Mouse (Mus musculus) CH12.LX (cell line): Measurements from ENCODE around the gene Vps53. TPM values are rescaled to one million over a fixed set of nuclear protein-coding genes. Genes with fewer than 3 reads are reported as not detected.

Experiments used
- DNase-seq: peaks from one replicate; pipeline ENCODE4 v3.0.0-alpha.2; 2013; ENCODE audit errors: extremely low read depth
- H3K27ac ChIP-seq: 2 replicates; pipeline ENCODE4 v1.5.1; 2012; ENCODE audit warnings: low read depth, mild to moderate bottlenecking, control low read depth, moderate library complexity; ENCODE audit not compliant: insufficient read depth
- H3K27me3 ChIP-seq: replicated peaks from 2 replicates; pipeline ENCODE3; 2012; ENCODE audit warnings: inconsistent platforms
- H3K36me3 ChIP-seq, 2 experiments: replicated peaks in 1 of 2; 2 replicates each; pipeline versions ENCODE3 to v1.6.1; 2012; ENCODE audit warnings: inconsistent platforms in 1 of 2, low read length in 1 of 2, mild to moderate bottlenecking in 1 of 2, mixed read lengths in 1 of 2, moderate library complexity in 1 of 2; ENCODE audit not compliant: control insufficient read depth in 1 of 2, insufficient read depth in 1 of 2
- H3K4me1 ChIP-seq, 2 experiments: 2 replicates each; pipeline ENCODE4 v1.6.1; 2012; ENCODE audit warnings: inconsistent platforms in 1 of 2, moderate library complexity in 1 of 2; ENCODE audit not compliant: insufficient read depth in 2 of 2, control insufficient read depth in 1 of 2
- H3K4me2 ChIP-seq: 2 replicates; pipeline ENCODE4 v1.6.1; 2012; ENCODE audit warnings: low read depth, mild to moderate bottlenecking, control low read depth; ENCODE audit not compliant: poor library complexity, insufficient read depth, severe bottlenecking
- H3K4me3 ChIP-seq, 3 experiments: fragments of 150-350 bp in 1 of 3; sonication (generic) in 1 of 3; replicated peaks in 1 of 3; 2 replicates each; pipeline versions ENCODE3 to v1.5.1; 2011 to 2012; ENCODE audit warnings: low read depth in 2 of 3, low read length in 2 of 3, mild to moderate bottlenecking in 2 of 3, moderate library complexity in 2 of 3, control low read depth in 1 of 3, improper control_type of control experiment in 1 of 3, inconsistent platforms in 1 of 3, mixed read lengths in 1 of 3; ENCODE audit not compliant: poor library complexity in 1 of 3
- H3K79me2 ChIP-seq: replicated peaks from 2 replicates; pipeline ENCODE4 v1.6.1; 2012; ENCODE audit warnings: mild to moderate bottlenecking, moderate library complexity; ENCODE audit not compliant: control insufficient read depth, poor library complexity, insufficient read depth, severe bottlenecking; ENCODE audit errors: extremely low read depth
- H3K9ac ChIP-seq: 2 replicates; pipeline ENCODE4 v1.6.1; 2012; ENCODE audit warnings: low read depth, mild to moderate bottlenecking, control low read depth, moderate library complexity; ENCODE audit not compliant: insufficient read depth
- H3K9me3 ChIP-seq: replicated peaks from 2 replicates; pipeline ENCODE3; 2012; ENCODE audit warnings: low read length, inconsistent platforms, mixed read lengths
- BHLHE40 ChIP-seq: IDR thresholded peaks from 2 replicates; pipeline ENCODE4 v1.6.1; 2011; ENCODE audit warnings: mild to moderate bottlenecking, low read depth, low read length, improper control_type of control experiment
- E2F4 ChIP-seq: IDR thresholded peaks from 2 replicates; pipeline ENCODE4 v1.6.1; 2011; ENCODE audit warnings: low read depth, low read length, improper control_type of control experiment; ENCODE audit not compliant: insufficient replicate concordance
- GABPA ChIP-seq: IDR thresholded peaks from 2 replicates; pipeline ENCODE4 v1.6.1; 2012; ENCODE audit warnings: low read depth, low read length, improper control_type of control experiment, inconsistent platforms; ENCODE audit not compliant: insufficient replicate concordance
- HCFC1 ChIP-seq: IDR thresholded peaks from 2 replicates; pipeline ENCODE4 v1.6.1; 2012; ENCODE audit warnings: low read depth, mild to moderate bottlenecking, inconsistent platforms, low read length, improper control_type of control experiment
- IRF4 ChIP-seq: IDR thresholded peaks from 2 replicates; pipeline ENCODE4 v1.6.1; 2014; ENCODE audit warnings: low read depth, mild to moderate bottlenecking, inconsistent platforms, low read length, improper control_type of control experiment
- JUN ChIP-seq: IDR thresholded peaks from 2 replicates; pipeline ENCODE4 v1.6.1; 2011; ENCODE audit warnings: low read depth, mild to moderate bottlenecking, low read length, improper control_type of control experiment, moderate library complexity; ENCODE audit not compliant: insufficient read depth
- MEF2A ChIP-seq: IDR thresholded peaks from 2 replicates; pipeline ENCODE4 v1.6.1; 2014; ENCODE audit warnings: low read depth, mild to moderate bottlenecking, inconsistent platforms, low read length, improper control_type of control experiment, borderline replicate concordance
- MXI1 ChIP-seq: IDR thresholded peaks from 2 replicates; pipeline ENCODE4 v1.6.1; 2011; ENCODE audit warnings: mild to moderate bottlenecking, low read depth, low read length, improper control_type of control experiment
- NELFE ChIP-seq: IDR thresholded peaks from 2 replicates; pipeline ENCODE4 v1.6.1; 2011; ENCODE audit warnings: low read depth, low read length, improper control_type of control experiment
- NRF1 ChIP-seq: IDR thresholded peaks from 2 replicates; pipeline ENCODE4 v1.6.1; 2014; ENCODE audit warnings: low read depth, mild to moderate bottlenecking, inconsistent platforms, low read length, improper control_type of control experiment, moderate library complexity
- PAX5 ChIP-seq: IDR thresholded peaks from 2 replicates; pipeline ENCODE4 v1.6.1; 2012; ENCODE audit warnings: low read length, inconsistent platforms, mixed read lengths
- POLR2A ChIP-seq: IDR thresholded peaks from 2 replicates; pipeline ENCODE4 v1.6.1; 2011; ENCODE audit warnings: low read depth, mild to moderate bottlenecking, improper control_type of control experiment, low read length
- POLR2AphosphoS2 ChIP-seq: IDR thresholded peaks from 2 replicates; pipeline ENCODE4 v1.6.1; 2011; ENCODE audit warnings: low read depth, low read length, improper control_type of control experiment
- TBP ChIP-seq: conservative IDR thresholded peaks from 2 replicates; pipeline ENCODE4 v1.6.1; 2011; ENCODE audit warnings: low read depth, low read length, improper control_type of control experiment
- USF2 ChIP-seq: conservative IDR thresholded peaks from 2 replicates; pipeline ENCODE4 v1.6.1; 2011; ENCODE audit warnings: low read depth, low read length, improper control_type of control experiment
- ZC3H11A ChIP-seq: IDR thresholded peaks from 2 replicates; pipeline ENCODE4 v1.6.1; 2012; ENCODE audit warnings: low read depth, mild to moderate bottlenecking, inconsistent platforms, low read length, improper control_type of control experiment
- ZKSCAN1 ChIP-seq: IDR thresholded peaks from 2 replicates; pipeline ENCODE4 v1.6.1; 2012; ENCODE audit warnings: low read depth, inconsistent platforms, low read length, improper control_type of control experiment, borderline replicate concordance
- ZMIZ1 ChIP-seq: IDR thresholded peaks from 2 replicates; pipeline ENCODE4 v1.6.1; 2012; ENCODE audit warnings: low read depth, mild to moderate bottlenecking, inconsistent platforms, low read length, improper control_type of control experiment
- dilution Hi-C: fragments of 300-500 bp; cut with MboI; formaldehyde crosslinking; loops from 2 replicates; pipeline ENCODE4 v1.14.3; 2020; ENCODE audit warnings: low sequenced_read_pairs; ENCODE audit not compliant: extremely low pct_unique_long_range_greater_than_20kb, extremely low pct_ligation_motif_present
- in situ Hi-C: fragments of 300-500 bp; cut with MboI; formaldehyde crosslinking; loops from 3 replicates; pipeline ENCODE4 v1.14.3; 2019; ENCODE audit warnings: low sequenced_read_pairs, low pct_ligation_motif_present, low pct_unique_long_range_greater_than_20kb, mixed read lengths
- polyA plus RNA-seq: library from polyadenylated mRNA; unstranded; fragments of >175 nt; gene quantifications from 2 replicates; pipeline ENCODE4 v1.2.1, GENCODE M21; 2012; ENCODE audit warnings: low read depth; ENCODE audit not compliant: insufficient read length
- total RNA-seq, 2 experiments: library from RNA; depleted of rRNA; stranded (reverse); fragments of 300-350 nt in 1 of 2; fragments of >200 nt in 1 of 2; gene quantifications; 2 replicates each; pipeline ENCODE4 v1.2.3; 2012 to 2014

Vps53 gene
- total and polyA plus RNA-seq, 3 experiments, result 56.1 to 70.7 (median 62.2) TPM

DNA sequence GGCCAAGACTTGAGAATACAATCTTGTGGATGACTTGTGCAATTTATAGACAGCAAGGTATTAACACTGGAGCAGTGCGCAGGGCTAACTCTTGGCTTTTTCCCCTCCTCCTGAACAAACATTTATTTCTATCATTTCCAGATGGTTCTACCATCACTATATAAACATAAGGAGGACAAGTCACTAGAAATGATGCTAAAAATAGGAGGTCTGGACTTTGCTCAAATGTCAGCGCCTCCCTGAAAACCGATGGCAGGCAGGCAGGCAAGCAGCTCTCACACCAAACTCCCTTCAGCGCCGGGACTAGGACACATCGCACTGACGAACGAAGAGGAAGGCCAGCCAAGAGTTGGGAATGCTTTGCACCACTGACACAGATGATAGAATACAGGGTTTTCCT, 54.1 kb downstream of the Vps53 start:
- Histone ChIP-seq H3K9ac (no peak overlapping the region), H3K4me2 (no peak overlapping the region), H3K4me3 (no peak overlapping the region), H3K27me3 (no peaks in the 10 kb centered on the region), H3K9me3 (no peaks in the 10 kb centered on the region), H3K79me2 (no peaks in the 10 kb centered on the region), H3K27ac (no peak overlapping the region), H3K4me1 (peaks cover 0 to 3% of the 10 kb centered on the region in 2 experiments; a peak in 1 of 4 replicates), H3K36me3 (peaks cover 35 to 76% of the 10 kb centered on the region in 2 experiments)
- no peak for DNase-seq
- in situ Hi-C loops, result no loop called here
- dilution Hi-C loops, result no loop called here
- TF ChIP-seq MXI1 (no peak), GABPA (no peak), BHLHE40 (no peak), NELFE (no peak), E2F4 (no peak), ZKSCAN1 (no peak), ZMIZ1 (no peak), ZC3H11A (no peak), NRF1 (no peak), POLR2A (no peak), PAX5 (no peak)

GRCm38 (mm10) chr11:76123517-76123916, 55.9 kb downstream of the Vps53 start:
- TF ChIP-seq ZKSCAN1 (no peak), ZMIZ1 (no peak), ZC3H11A (no peak), NELFE (no peak), HCFC1 (no peak), JUN (no peak), IRF4 (no peak), TBP (no peak), POLR2AphosphoS2 (no peak), MEF2A (no peak), USF2 (no peak)
- Histone ChIP-seq H3K4me1 (no peaks in the 10 kb centered on the region), H3K4me3 (no peak overlapping the region), H3K9ac (no peak overlapping the region), H3K36me3 (peaks cover 37 to 76% of the 10 kb centered on the region in 2 experiments), H3K9me3 (no peaks in the 10 kb centered on the region), H3K27me3 (no peaks in the 10 kb centered on the region), H3K27ac (no peak overlapping the region), H3K79me2 (no peaks in the 10 kb centered on the region), H3K4me2 (no peak overlapping the region)
- no peak for DNase-seq
- dilution Hi-C loops, result no loop called here
- in situ Hi-C loops, result no loop called here
